Mouse (Mus musculus) midbrain, embryonic 14.5 days (tissue): ENCODE measurements around the gene Kdelc1. TPM values are rescaled to one million over a fixed set of nuclear protein-coding genes. Genes with fewer than 3 reads are reported as not detected.

Experiments used
- ATAC-seq: fragments of 200-750 bp; cut with Nextera tagmentation; 2 replicates; pipeline ENCODE4 v1.8.0; 2017; ENCODE audit warnings: moderate number of reproducible peaks, moderate library complexity; ENCODE audit not compliant: low FRiP score, low TSS enrichment
- DNase-seq: peaks from one replicate; pipeline ENCODE4 v3.0.0-alpha.2; 2015
- H3K27ac ChIP-seq: fragments of 300-500 bp; sonication (generic); replicated peaks from 2 replicates; pipeline ENCODE4 v1.5.1; 2014; ENCODE audit warnings: mild to moderate bottlenecking, low read depth, low read length, moderate library complexity
- H3K27me3 ChIP-seq: fragments of 300-500 bp; sonication (generic); 2 replicates; pipeline ENCODE4 v1.6.1; 2014; ENCODE audit warnings: low read length, control low read depth, mixed read lengths; ENCODE audit not compliant: control insufficient read depth, insufficient read depth
- H3K36me3 ChIP-seq: fragments of 300-500 bp; sonication (generic); 2 replicates; pipeline ENCODE4 v1.6.1; 2014; ENCODE audit warnings: low read length, control low read depth; ENCODE audit not compliant: control insufficient read depth, insufficient read depth
- H3K4me1 ChIP-seq: fragments of 300-500 bp; sonication (generic); 2 replicates; pipeline ENCODE4 v1.6.1; 2014; ENCODE audit warnings: mild to moderate bottlenecking, antibody characterized with exemption, low read length, control low read depth; ENCODE audit not compliant: control insufficient read depth, insufficient read depth
- H3K4me2 ChIP-seq: fragments of 300-500 bp; sonication (generic); 2 replicates; pipeline ENCODE4 v1.6.1; 2014; ENCODE audit warnings: mild to moderate bottlenecking, low read length, moderate library complexity
- H3K4me3 ChIP-seq: fragments of 300-500 bp; sonication (generic); replicated peaks from 2 replicates; pipeline ENCODE4 v1.5.1; 2014; ENCODE audit warnings: low read depth, low read length
- H3K9ac ChIP-seq: fragments of 300-500 bp; sonication (generic); replicated peaks from 2 replicates; pipeline ENCODE4 v1.6.1; 2014; ENCODE audit warnings: mild to moderate bottlenecking, low read length, moderate library complexity
- H3K9me3 ChIP-seq: fragments of 300-500 bp; sonication (generic); 2 replicates; pipeline ENCODE4 v1.6.1; 2016; ENCODE audit warnings: low read length, control low read depth, mixed read lengths; ENCODE audit not compliant: control insufficient read depth
- WGBS: fragments of 180-500 bp; shearing (Covaris S2); extraction: QIAGEN DNeasy Blood & Tissue Kit; methylation state at CpG from one replicate; pipeline ENCODE4 v1.1.7; 2014; 5-methylcytosine and 5-hydroxymethylcytosine counted together
- polyA plus RNA-seq: library from polyadenylated mRNA; unstranded; fragments of >200 nt; fragmentation: Nextera tagmentation; extraction: Ambion mirVana; gene quantifications from 2 replicates; pipeline ENCODE4 v1.2.1, GENCODE M21; 2014

Kdelc1 gene
- polyA plus RNA-seq, 1 experiment from 2014 or later: 32.4 TPM

GRCm38 (mm10) chr1:44102939-44103338 lies 15.7 kb downstream of the Kdelc1 start:
- DNase-seq: peak; percentile 7
- ATAC-seq: no peak
- H3K4me3 ChIP-seq: peak overlapping the region; percentile 82
- 15% methylated on average over 5 of the region's 5 CpGs for WGBS
- peaks cover 5% of the 10 kb centered on the region; the same call in 1 of the 2 replicates for H3K4me1 ChIP-seq
- H3K27ac ChIP-seq: no peak overlapping the region; the same call in 1 of the 2 replicates
- peak overlapping the region; percentile 71 for H3K4me2 ChIP-seq
- peaks cover 17% of the 10 kb centered on the region for H3K36me3 ChIP-seq
- H3K9ac ChIP-seq: no peak overlapping the region; the same call in 1 of the 2 replicates
- H3K9me3 ChIP-seq: no peaks in the 10 kb centered on the region
- no peaks in the 10 kb centered on the region for H3K27me3 ChIP-seq

- peaks cover 5% of the 10 kb centered on the region; the same call in 1 of the 2 replicates for H3K4me1 ChIP-seq
Measured at GRCm38 (mm10) chr1:44102259-44102717, 16.3 kb downstream of the Kdelc1 start, which contains the start of gene Tex30. Tex30 (minus strand) TSS chr1:44102441.

GRCm38 (mm10) chr1:44101448-44102225 lies 17.0 kb downstream of the Kdelc1 start:
- under 1% methylated on average over 55 of the region's 55 CpGs for WGBS
- H3K4me2 ChIP-seq: peak overlapping the region; percentile 71
- ATAC-seq: peak; percentile 81

More at GRCm38 (mm10) chr1:44102259-44102717, 16.3 kb downstream of the Kdelc1 start, which contains the start of gene Tex30:
- Histone ChIP-seq H3K27ac (peak within 1 kb of the TSS; percentile 85), H3K4me2 (peak within 1 kb of the TSS; percentile 71), H3K9ac (peak within 1 kb of the TSS; percentile 64), H3K36me3 (peaks cover 12% of the 10 kb centered on the region), H3K27me3 (no peaks in the 10 kb centered on the region), H3K9me3 (no peaks in the 10 kb centered on the region), H3K4me3 (peak within 1 kb of the TSS; percentile 82)
- ATAC-seq (peak; percentile 97), DNase-seq (peak; percentile 99)
- under 1% methylated on average over 55 of the region's 55 CpGs for WGBS

GRCm38 (mm10) chr1:44064625-44065024 lies 54.0 kb downstream of the Kdelc1 start:
- no peak overlapping the region for H3K9ac ChIP-seq
- DNase-seq: peak; percentile 61
- no peaks in the 10 kb centered on the region for H3K9me3 ChIP-seq
- H3K4me2 ChIP-seq: no peak overlapping the region
- H3K4me1 ChIP-seq: no peaks in the 10 kb centered on the region
- WGBS: 0% methylated on average over 1 of the region's 1 CpGs
- H3K36me3 ChIP-seq: no peaks in the 10 kb centered on the region
- no peak for ATAC-seq
- H3K4me3 ChIP-seq: no peak overlapping the region
- H3K27ac ChIP-seq: no peak overlapping the region
- H3K27me3 ChIP-seq: no peaks in the 10 kb centered on the region

More at GRCm38 (mm10) chr1:44101448-44102225, 17.0 kb downstream of the Kdelc1 start:
- peak overlapping the region; percentile 82 for H3K4me3 ChIP-seq
- peak; percentile 55 for DNase-seq
- peaks cover 5% of the 10 kb centered on the region; the same call in 1 of the 2 replicates for H3K4me1 ChIP-seq
- peaks cover 12% of the 10 kb centered on the region for H3K36me3 ChIP-seq
- H3K27me3 ChIP-seq: no peaks in the 10 kb centered on the region
- peak overlapping the region; percentile 64 for H3K9ac ChIP-seq
- no peaks in the 10 kb centered on the region for H3K9me3 ChIP-seq
- H3K27ac ChIP-seq: peak overlapping the region; percentile 85

- H3K36me3 ChIP-seq: no peaks in the 10 kb centered on the region
- WGBS: 96% methylated on average over 6 of the region's 6 CpGs
- no peaks in the 10 kb centered on the region for H3K9me3 ChIP-seq
- no peak overlapping the region for H3K4me2 ChIP-seq
- no peaks in the 10 kb centered on the region for H3K4me1 ChIP-seq
- H3K4me3 ChIP-seq: no peak overlapping the region
- H3K27ac ChIP-seq: no peak overlapping the region
- ATAC-seq (no peak), DNase-seq (no peak)
- no peak overlapping the region for H3K9ac ChIP-seq
- no peaks in the 10 kb centered on the region for H3K27me3 ChIP-seq
Measured at GRCm38 (mm10) chr1:44063439-44063838, 55.2 kb downstream of the Kdelc1 start.

GRCm38 (mm10) chr1:44061836-44062235 lies 56.8 kb downstream of the Kdelc1 start, which contains the start of gene Gm8251:
Gm8251 (minus strand) TSS chr1:44061936.
- no peak for ATAC-seq
- no peaks in the 10 kb centered on the region for H3K9me3 ChIP-seq
- H3K27me3 ChIP-seq: no peaks in the 10 kb centered on the region
- no peak within 1 kb of the TSS for H3K9ac ChIP-seq
- WGBS: 94% methylated on average over 2 of the region's 2 CpGs
- no peak within 1 kb of the TSS for H3K27ac ChIP-seq
- no peaks in the 10 kb centered on the region for H3K36me3 ChIP-seq
- H3K4me3 ChIP-seq: no peak within 1 kb of the TSS
- DNase-seq: no peak
- no peak within 1 kb of the TSS for H3K4me2 ChIP-seq
- H3K4me1 ChIP-seq: no peaks in the 10 kb centered on the region

- no peak overlapping the region for H3K4me3 ChIP-seq
- 90% methylated on average over 3 of the region's 3 CpGs for WGBS
Measured at GRCm38 (mm10) chr1:44057805-44058204, 60.8 kb downstream of the Kdelc1 start.

More at GRCm38 (mm10) chr1:44057805-44058204, 60.8 kb downstream of the Kdelc1 start:
- no peaks in the 10 kb centered on the region for H3K4me1 ChIP-seq
- H3K36me3 ChIP-seq: no peaks in the 10 kb centered on the region
- no peak overlapping the region for H3K9ac ChIP-seq
- H3K9me3 ChIP-seq: no peaks in the 10 kb centered on the region
- ATAC-seq: no peak
- DNase-seq: no peak
- no peak overlapping the region for H3K4me2 ChIP-seq
- H3K27me3 ChIP-seq: no peaks in the 10 kb centered on the region
- H3K27ac ChIP-seq: no peak overlapping the region
